Mouse (Mus musculus): ENCODE data around the gene Agpat4. TPM values are rescaled to one million over a fixed set of nuclear protein-coding genes. Genes with fewer than 3 reads are reported as not detected.
"Not testable (repeated sequence)": the region's sequence is repeated elsewhere in the genome, so short reads cannot be mapped to it uniquely, and the experiment has no call there.

Gene Agpat4
- polyA plus RNA-seq, 2 experiments from 2014 or later: 15.8 to 18.2 TPM

DNA sequence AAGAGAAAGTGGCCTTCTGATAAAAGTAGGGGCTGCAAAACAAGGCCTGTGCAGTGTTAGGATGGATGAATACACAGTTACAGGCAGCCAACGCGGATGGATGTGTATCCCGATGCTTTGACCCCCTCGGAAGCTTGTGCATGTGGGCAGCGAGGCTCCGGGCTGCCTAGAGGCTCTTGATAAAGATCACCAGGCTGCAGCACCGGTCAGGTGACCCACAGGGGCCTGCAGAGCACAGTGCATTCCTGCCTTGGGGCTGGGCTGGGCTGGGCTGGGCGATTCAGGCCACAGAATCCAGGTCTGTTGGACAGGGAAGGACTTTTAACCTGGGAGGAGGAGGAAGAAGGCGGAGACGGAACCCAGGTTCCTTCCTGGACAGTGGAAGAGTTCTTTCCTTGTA, 77.1 kb downstream of the Agpat4 start:
- ATAC-seq: no peak

GRCm38 (mm10) chr17:12199933-12200332, 81.4 kb downstream of the Agpat4 start:
- no peak for ATAC-seq

DNA sequence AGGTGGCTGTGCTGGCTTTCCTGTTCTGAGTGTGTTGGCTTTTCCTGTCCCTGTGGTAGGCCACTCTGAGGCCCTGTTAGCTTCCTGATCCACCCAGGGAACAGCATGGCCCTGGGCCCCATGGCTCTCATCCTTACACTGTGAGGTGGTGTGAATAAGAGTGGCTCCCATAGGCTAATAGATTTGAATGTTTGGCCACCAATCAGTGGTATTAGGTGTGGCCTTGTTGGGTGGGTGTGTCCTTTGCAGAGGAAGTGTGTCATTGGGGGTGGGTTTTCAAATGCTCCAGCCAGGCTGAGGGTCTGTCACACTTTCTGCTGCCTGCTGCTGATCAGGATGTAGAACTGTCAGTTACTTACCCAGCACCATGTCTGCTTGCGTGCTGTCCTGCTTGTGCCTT, 82.6 kb downstream of the Agpat4 start:
- no peak for ATAC-seq

- no peak for ATAC-seq
These were observed 85.0 kb downstream of the Agpat4 start for GRCm38 (mm10) chr17:12203414-12203897.

GRCm38 (mm10) chr17:12204246-12204645, 85.7 kb downstream of the Agpat4 start:
- ATAC-seq: no peak

DNA sequence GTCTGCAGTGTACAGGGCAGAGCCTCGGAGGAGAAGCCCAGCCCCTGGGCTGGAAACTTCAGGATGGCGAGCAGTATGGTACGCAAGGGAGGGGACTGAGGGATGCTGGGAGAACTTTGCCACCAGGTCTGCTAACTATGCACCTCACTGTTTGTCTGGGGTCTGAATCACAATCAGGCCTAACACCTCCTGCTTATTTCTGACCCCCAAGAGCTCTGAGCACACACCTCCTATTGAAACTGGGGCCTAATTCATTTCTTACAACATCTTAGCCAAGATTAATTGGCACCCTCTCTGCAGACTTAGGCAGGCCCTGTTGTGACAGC, 86.1 kb downstream of the Agpat4 start:
- no peak for ATAC-seq

DNA sequence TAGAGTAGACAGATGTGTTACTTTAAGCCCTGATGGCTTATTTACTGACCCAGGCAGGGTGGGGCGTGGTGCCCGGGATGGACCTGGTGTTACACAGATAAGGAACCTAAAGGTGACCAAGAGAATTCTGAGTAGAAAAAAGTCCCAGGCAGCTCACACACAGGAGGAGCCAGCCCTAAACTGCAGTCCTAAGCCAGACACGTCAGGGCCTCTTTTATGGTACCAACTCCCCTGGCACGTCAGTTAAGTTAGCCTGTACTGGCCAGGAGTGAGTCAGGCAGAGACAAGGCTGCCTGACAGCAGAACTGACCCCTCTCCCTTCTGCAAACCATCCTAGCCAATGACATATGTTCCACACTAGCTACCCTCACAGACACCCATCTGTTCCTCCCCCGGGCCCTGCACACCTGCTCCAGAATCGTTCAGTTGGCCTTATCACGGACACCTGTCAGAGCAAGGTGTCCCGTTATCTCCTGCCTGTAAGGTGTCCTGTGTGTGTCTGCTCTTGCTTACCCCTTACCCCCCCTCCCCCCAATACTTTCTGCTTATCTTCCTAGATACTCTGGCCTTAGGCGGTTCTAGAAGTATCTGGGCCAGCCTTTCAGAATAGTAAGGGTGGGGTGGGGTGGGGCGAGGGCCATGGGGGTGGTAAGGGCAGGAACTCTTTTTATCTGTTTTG, 86.7 kb downstream of the Agpat4 start:
- no peak for ATAC-seq

DNA sequence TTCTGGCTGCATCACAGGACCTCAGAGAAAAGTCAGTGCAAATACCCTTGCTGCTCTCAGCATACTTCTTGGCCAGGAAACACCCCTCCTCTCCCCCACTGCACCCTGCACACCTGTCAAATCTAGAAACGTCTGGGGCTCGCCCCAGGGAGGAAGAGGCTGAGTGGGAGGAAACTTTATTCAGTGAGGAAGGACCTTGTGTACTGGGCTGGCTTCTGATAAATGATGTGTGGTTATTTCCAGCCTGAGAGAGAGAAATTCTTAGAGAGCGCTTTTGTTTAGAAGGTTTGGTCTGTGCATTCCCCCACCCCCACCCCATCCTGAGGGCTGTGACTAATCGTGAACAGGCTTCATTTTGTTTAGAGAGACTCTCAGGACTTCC, 87.2 kb downstream of the Agpat4 start:
- ATAC-seq: peak; percentile 90

- no peak for ATAC-seq
These were observed 87.7 kb downstream of the Agpat4 start for GRCm38 (mm10) chr17:12206248-12206647.

GRCm38 (mm10) chr17:12207022-12207548, 88.6 kb downstream of the Agpat4 start:
- no peak for ATAC-seq

DNA sequence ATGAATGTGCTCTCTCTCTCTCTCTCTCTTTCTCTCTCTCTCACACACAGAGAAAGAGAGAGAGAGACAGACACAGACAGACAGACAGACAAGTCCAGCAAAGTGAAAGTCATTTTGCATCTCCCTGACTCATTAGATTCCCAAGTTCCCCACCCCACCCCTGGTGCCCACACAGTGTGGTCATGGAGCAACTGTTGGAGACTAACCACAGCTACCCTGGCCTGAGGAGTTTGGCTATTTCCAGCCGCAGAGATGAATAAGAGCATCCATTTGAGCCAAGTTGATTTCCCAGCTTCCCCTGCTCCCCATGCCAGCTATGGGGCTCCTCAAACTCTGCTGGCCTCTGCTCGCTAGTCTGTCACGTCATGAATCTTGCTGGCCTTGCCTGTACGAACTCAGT, 91.0 kb downstream of the Agpat4 start:
- ATAC-seq: no peak

DNA sequence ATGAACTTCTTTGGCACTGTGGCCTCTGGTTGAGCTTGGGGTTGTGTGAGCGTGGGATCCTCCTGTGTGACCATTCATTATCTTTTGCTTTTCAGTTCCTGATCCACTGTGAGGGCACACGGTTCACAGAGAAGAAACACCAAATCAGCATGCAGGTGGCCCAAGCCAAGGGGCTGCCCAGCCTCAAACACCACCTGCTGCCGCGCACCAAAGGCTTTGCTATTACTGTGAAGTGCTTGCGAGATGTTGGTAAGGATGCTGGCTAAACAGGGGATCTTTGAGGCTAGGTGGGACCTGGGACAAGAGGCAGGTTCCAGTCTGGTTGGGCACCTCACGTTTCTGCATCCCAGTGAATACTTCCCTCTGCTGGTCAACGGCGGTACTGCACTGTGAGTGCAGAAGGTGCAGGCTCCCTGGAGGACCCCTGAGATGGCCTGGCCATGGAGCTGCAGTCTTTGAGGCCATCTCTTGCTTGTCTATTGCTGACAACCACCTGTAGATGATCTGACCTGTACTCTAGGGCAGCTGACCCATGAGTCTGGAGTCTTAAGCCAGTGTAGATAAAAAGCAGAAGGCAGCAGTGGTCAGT, 92.1 kb downstream of the Agpat4 start:
- ATAC-seq: peak; percentile 56

- no peak for ATAC-seq
These were observed 93.4 kb downstream of the Agpat4 start for GRCm38 (mm10) chr17:12211890-12212289.

- no peak for ATAC-seq
These were observed 93.8 kb downstream of the Agpat4 start for GRCm38 (mm10) chr17:12212341-12212740.

DNA sequence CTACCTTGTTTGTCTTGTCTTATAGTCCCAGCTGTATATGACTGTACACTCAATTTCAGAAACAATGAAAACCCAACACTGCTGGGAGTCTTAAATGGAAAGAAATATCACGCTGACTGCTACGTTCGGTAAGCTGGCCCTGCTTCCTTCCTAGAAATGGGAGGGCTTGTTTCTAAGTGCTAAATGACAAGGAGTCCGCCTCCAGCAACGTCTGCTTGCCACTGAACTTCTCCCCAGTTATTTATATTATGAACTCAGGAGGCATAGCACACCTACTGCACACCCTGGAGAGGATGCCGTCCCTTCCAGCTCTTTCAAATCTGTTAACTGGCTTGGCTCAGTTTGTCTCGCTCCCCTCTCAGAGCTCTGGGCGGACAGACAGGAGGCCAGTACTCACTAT, 94.9 kb downstream of the Agpat4 start:
- ATAC-seq: no peak

DNA sequence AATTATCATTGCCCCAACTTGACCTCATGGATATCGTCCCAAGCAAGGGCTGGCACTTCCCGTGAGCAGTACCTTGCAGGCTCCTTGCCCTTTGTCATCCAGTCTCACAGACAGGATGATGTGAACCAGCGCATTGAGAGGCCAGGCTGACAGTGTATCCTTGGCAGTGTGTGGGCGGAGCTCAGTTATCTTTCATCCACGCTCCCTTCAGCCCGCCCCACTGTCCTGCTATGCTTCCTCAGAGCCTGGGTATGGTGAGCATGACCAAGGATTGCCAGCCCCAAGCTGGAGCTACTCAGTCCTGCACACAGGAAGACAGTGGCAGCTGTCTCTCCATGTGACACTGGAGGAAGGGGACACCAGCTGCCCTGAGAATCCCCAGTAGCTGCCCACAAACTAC, 97.7 kb downstream of the Agpat4 start:
- ATAC-seq: no peak

- no peak for ATAC-seq
These were observed 103.4 kb downstream of the Agpat4 start for GRCm38 (mm10) chr17:12221926-12222325.

GRCm38 (mm10) chr17:12223682-12224081, 105.2 kb downstream of the Agpat4 start:
- no peak for ATAC-seq

- no peak for ATAC-seq
These were observed 105.6 kb downstream of the Agpat4 start for GRCm38 (mm10) chr17:12224145-12224544.

- ATAC-seq: not testable (repeated sequence)
These were observed 106.0 kb downstream of the Agpat4 start for GRCm38 (mm10) chr17:12224551-12224950.

- ATAC-seq: no peak
These were observed 106.7 kb downstream of the Agpat4 start for GRCm38 (mm10) chr17:12225227-12225626.

DNA sequence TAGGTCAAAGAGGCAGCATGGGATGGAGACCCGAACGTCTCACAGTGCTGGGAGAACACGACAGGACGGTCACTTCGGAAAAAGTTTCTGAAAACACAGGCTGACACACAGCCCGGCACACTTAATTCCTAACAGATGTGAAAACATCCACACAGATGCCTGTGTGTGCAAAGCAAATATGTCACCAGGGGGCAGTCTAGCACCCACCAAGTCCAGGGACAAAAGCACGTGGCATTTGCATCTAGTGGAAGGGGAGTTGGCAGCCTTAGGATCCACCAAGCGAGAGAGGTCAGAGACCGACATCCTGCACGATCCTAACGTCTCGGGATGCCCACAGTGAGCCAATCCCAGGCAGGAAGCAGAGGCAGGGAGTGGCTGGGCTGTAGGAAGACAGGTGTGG, 108.0 kb downstream of the Agpat4 start:
- no peak for ATAC-seq

DNA sequence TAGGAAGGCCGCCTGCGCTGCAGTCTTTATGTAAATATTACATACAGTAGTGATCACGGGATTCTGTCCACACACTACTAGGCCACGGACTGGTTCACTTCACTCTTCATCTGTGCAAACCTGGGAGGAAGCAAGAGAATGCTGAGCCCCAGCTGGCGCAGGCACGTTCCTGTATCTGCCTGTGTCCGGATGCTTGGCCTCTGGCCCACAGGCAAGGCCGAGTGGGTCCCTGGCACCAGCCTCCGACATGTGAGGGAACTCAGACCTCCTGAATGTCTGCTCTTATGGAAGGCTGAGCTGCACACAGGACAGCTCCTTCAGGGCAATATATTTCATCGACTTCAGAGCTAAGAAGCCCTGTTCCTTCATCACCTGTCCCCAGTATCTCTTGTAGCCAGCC, 109.5 kb downstream of the Agpat4 start:
- ATAC-seq: no peak

GRCm38 (mm10) chr17:12228471-12228870, 110.0 kb downstream of the Agpat4 start:
- ATAC-seq: no peak

GRCm38 (mm10) chr17:12229756-12230155, 111.3 kb downstream of the Agpat4 start:
- ATAC-seq: no peak

All from CD4-positive, CD25-positive, alpha-beta regulatory T cell, adult 4 months (primary cell).